Mouse (Mus musculus): Measurements from ENCODE around the gene Npsr1. TPM values are rescaled to one million over a fixed set of nuclear protein-coding genes. Genes with fewer than 3 reads are reported as not detected.

Gene Npsr1
- polyA plus RNA-seq, 1 experiment from 2014 or later: not detected

DNA sequence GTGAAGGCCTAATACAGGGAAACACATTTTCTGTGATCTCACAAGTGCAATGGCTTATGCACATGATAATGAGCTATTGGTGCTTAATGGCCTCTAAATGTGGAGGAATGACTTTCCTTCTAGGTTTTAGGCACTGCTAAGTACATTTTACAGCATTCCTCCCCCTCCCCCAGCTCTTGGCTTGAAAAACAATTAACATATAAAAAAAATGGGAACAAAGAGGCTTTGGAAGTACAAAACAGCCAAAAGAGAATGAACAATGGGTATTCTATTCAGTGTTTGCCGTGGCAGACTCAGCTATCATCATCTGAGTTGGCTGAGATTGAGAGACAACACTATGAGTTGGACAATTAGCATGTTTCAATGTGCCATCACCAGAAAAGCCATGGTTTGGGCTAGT is 62.6 kb downstream of the Npsr1 start:
- ATAC-seq (ENCODE audit: borderline replicate concordance, extremely low read depth, low FRiP score, low TSS enrichment): no peak
- Histone ChIP-seq H3K4me2 (no peak overlapping the region), H3K9ac (no peak overlapping the region), H3K27ac (no peak overlapping the region), H3K27me3 (no peaks in the 10 kb centered on the region), H3K9me3 (no peaks in the 10 kb centered on the region), H3K4me1 (no peaks in the 10 kb centered on the region), H3K4me3 (no peak overlapping the region), H3K36me3 (no peaks in the 10 kb centered on the region)
- 56% methylated on average over 1 of the region's 1 CpGs for WGBS

DNA sequence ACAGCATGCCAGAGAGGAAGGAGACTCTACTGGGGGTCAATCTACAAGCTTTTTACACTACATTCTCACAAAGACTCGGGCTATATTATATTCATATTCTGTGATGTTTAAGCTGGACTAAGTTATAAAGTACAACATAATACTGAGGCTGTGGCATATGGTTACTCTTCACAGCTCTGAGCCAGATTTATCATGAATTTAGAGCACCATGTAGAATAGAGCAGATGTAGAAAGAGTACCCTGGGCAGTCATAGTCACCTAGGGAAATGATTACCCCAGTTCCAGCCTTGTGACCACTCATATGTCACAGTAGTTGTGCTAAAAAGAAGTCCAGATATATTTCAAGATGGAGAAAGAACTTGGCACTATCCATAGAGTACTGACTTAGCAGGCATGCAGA is 70.7 kb downstream of the Npsr1 start:
- Histone ChIP-seq H3K36me3 (no peaks in the 10 kb centered on the region), H3K27ac (no peak overlapping the region), H3K4me3 (no peak overlapping the region), H3K27me3 (no peaks in the 10 kb centered on the region), H3K4me1 (no peaks in the 10 kb centered on the region), H3K9me3 (no peaks in the 10 kb centered on the region), H3K9ac (no peak overlapping the region), H3K4me2 (no peak overlapping the region)
- no peak for ATAC-seq (ENCODE audit: borderline replicate concordance, extremely low read depth, low FRiP score, low TSS enrichment)
- 65% methylated on average over 1 of the region's 1 CpGs for WGBS

DNA sequence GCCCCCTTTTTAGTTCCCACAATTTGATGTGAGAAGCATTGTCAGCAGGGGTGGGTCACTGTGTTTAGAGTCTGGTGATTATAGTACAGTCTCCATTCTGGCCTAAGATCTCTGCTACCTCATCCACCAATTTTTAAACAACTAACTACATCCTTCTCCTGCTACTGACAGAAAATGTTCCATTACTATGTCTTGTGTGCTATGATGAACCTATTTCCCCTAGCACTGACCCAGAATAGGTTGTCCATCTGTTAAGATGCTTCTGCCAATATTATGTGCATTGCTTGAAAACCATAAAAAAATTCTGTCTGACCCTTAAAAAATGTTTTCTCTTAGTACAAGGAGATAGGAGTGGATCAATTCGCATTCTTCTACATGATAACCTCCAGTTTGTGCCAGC is 72.9 kb downstream of the Npsr1 start:
- WGBS: 78% methylated on average over 1 of the region's 1 CpGs
- no peak overlapping the region for H3K9ac ChIP-seq

DNA sequence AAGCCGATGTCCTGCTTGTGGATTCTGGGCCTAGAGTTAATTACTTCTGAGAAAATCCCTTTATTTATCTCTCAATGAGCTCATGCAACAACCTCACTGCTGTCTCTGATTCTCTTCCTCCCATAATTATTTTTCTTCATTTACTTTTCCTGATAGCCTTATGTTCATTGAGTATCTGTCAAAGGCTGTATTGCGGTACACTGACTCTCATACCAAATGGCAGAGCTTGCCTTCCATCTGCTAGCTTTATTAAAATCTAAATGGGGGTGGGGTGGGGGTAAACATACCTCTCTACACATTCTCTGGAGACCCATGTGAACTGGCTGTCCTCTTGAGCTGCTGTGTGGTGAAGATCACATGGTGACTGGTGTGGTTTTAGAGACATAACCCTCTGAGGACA is 80.9 kb downstream of the Npsr1 start:
- no peaks in the 10 kb centered on the region for H3K9me3 ChIP-seq
- H3K36me3 ChIP-seq: no peaks in the 10 kb centered on the region
- 73% methylated on average over 2 of the region's 2 CpGs for WGBS
- H3K9ac ChIP-seq: no peak overlapping the region
- no peak overlapping the region for H3K4me2 ChIP-seq
- no peaks in the 10 kb centered on the region for H3K27me3 ChIP-seq
- H3K4me1 ChIP-seq: no peaks in the 10 kb centered on the region
- H3K4me3 ChIP-seq: no peak overlapping the region
- ATAC-seq (ENCODE audit: borderline replicate concordance, extremely low read depth, low FRiP score, low TSS enrichment): no peak
- no peak overlapping the region for H3K27ac ChIP-seq

More for the DNA sequence above, 72.9 kb downstream of the Npsr1 start:
- no peak overlapping the region for H3K27ac ChIP-seq
- no peaks in the 10 kb centered on the region for H3K9me3 ChIP-seq
- H3K4me1 ChIP-seq: no peaks in the 10 kb centered on the region
- no peaks in the 10 kb centered on the region for H3K27me3 ChIP-seq
- no peak overlapping the region for H3K4me3 ChIP-seq
- no peaks in the 10 kb centered on the region for H3K36me3 ChIP-seq
- no peak for ATAC-seq (ENCODE audit: borderline replicate concordance, extremely low read depth, low FRiP score, low TSS enrichment)
- no peak overlapping the region for H3K4me2 ChIP-seq

DNA sequence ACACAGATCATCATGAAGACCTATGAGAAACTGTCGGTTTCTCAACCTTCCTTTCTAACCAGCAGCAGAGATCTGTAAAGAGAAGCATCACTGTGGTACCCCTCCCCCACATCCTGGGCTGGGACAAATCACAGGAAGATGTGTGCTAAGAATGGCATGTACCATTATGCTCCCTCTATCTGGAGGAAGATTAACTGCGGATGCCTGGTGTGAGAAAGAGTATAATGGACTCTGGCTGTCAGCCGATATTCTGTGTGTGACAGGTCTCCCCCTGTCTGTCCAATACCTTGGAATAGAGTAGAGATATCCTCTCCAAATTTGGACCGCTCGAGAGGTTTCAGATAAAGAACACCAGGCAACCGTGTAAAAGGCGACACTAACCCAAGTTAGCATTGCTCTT is 83.1 kb downstream of the Npsr1 start:
- 69% methylated on average over 7 of the region's 7 CpGs for WGBS
- Histone ChIP-seq H3K4me3 (no peak overlapping the region), H3K9me3 (no peaks in the 10 kb centered on the region), H3K27ac (no peak overlapping the region), H3K9ac (no peak overlapping the region), H3K36me3 (no peaks in the 10 kb centered on the region), H3K4me1 (no peaks in the 10 kb centered on the region), H3K4me2 (no peak overlapping the region), H3K27me3 (no peaks in the 10 kb centered on the region)
- no peak for ATAC-seq (ENCODE audit: borderline replicate concordance, extremely low read depth, low FRiP score, low TSS enrichment)

DNA sequence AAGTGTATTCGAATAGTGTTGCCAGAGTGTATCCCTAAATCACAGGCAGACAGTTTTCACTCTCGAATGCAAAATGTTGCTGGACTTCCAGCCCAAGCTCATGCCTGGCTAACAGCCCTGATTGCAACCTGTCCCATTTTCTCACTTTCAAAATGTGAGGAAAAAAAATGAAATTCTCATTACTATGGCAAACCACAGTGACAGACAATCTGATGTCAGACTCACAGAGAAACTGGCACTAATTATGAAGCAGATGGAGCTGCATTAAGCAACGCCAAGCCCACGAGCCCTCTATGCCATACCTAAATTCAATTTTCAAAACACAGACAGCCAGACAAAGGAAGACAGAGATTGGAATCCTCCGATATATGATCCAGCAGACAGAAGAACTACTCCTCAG is 88.5 kb downstream of the Npsr1 start:
- H3K4me2 ChIP-seq: no peak overlapping the region
- H3K27me3 ChIP-seq: no peaks in the 10 kb centered on the region
- no peak overlapping the region for H3K27ac ChIP-seq
- no peak overlapping the region for H3K9ac ChIP-seq
- 82% methylated on average over 5 of the region's 5 CpGs for WGBS
- no peaks in the 10 kb centered on the region for H3K36me3 ChIP-seq
- H3K9me3 ChIP-seq: no peaks in the 10 kb centered on the region
- no peak overlapping the region for H3K4me3 ChIP-seq
- H3K4me1 ChIP-seq: no peaks in the 10 kb centered on the region
- ATAC-seq (ENCODE audit: borderline replicate concordance, extremely low read depth, low FRiP score, low TSS enrichment): no peak

DNA sequence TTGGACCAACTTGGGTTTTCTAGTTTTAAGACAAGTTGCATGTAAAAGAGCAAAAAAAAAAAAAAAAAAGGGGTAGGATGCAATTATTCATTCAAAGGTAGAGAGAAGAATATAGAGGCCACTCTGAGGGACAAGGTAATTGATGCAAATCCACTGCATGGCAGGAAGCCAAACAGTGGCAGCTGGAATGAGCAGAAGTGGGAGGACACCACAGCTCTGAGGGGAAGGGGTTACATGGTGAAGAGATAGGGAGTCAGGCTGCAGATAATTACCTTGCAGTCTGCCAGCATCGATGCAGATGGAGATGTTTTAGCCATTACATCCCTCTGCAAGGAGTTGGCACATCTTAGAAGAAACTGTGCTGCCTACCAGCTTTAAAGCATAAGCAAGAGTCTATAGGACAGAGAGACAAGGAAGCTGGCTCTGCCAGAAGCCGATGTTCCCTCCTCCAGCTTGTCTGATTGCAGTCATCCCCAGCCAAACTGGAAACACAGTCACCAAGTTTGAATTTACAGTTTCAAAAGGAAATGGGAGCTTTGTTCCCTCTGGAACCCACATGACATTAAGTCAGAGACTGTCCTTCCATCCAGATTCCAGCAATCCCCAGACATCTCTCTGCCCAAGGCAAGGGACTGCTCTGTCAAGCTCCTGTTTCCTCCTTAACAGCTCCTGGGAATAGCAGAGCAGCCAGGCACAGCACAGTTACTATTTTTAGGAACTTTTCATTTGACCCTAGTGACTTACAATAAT is 91.9 kb downstream of the Npsr1 start:
- Histone ChIP-seq H3K4me1 (no peaks in the 10 kb centered on the region), H3K9ac (no peak overlapping the region), H3K9me3 (no peaks in the 10 kb centered on the region), H3K36me3 (no peaks in the 10 kb centered on the region), H3K4me2 (no peak overlapping the region), H3K27ac (no peak overlapping the region), H3K27me3 (no peaks in the 10 kb centered on the region), H3K4me3 (no peak overlapping the region)
- 30% methylated on average over 2 of the region's 2 CpGs for WGBS
- ATAC-seq (ENCODE audit: borderline replicate concordance, extremely low read depth, low FRiP score, low TSS enrichment): no peak

DNA sequence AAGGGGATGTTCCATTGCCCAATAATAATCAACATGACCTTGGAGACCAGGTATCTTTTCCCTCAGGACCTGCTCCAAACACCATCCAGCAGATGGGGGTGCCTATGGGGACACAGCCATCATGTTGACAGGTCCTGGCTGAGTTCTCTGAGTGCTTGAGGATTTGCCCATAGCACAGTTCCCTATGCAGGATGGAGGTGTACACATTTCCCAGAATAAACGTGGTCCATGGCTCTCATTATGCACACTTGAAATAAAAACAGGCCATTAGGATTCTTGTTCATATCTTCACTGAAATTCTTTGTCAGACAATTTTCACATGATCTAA is 92.4 kb downstream of the Npsr1 start:
- 60% methylated on average over 1 of the region's 1 CpGs for WGBS
- no peak overlapping the region for H3K9ac ChIP-seq
- no peaks in the 10 kb centered on the region for H3K27me3 ChIP-seq
- no peak for ATAC-seq (ENCODE audit: borderline replicate concordance, extremely low read depth, low FRiP score, low TSS enrichment)
- no peak overlapping the region for H3K27ac ChIP-seq
- H3K36me3 ChIP-seq: no peaks in the 10 kb centered on the region
- H3K9me3 ChIP-seq: no peaks in the 10 kb centered on the region
- no peak overlapping the region for H3K4me2 ChIP-seq
- no peak overlapping the region for H3K4me3 ChIP-seq
- H3K4me1 ChIP-seq: no peaks in the 10 kb centered on the region

DNA sequence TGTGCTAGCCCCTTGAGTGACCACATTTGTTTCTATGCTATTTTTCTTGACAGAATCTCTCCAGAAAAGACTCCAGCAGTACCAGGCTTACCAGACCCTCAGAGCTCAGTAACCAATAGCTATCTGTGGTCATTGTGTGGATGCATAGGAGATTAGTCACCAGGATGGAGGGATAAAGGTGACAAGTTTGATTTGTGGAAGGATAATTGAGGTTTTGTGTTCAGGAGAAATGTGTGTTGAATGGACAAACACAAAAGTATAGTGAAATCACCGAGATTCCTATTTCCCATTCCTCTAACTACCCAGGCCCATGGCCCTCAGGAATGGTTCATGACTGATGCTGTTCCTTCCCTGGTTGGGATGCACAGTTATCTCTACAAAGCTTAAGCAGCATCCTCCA is 100.5 kb downstream of the Npsr1 start:
- Histone ChIP-seq H3K36me3 (no peaks in the 10 kb centered on the region), H3K9ac (no peak overlapping the region), H3K27me3 (no peaks in the 10 kb centered on the region), H3K4me1 (no peaks in the 10 kb centered on the region), H3K4me2 (no peak overlapping the region), H3K9me3 (no peaks in the 10 kb centered on the region), H3K27ac (no peak overlapping the region), H3K4me3 (no peak overlapping the region)
- whole genome bisulfite sequencing: 52% methylated on average over 1 of the region's 1 CpGs
- no peak for ATAC-seq (ENCODE audit: borderline replicate concordance, extremely low read depth, low FRiP score, low TSS enrichment)

DNA sequence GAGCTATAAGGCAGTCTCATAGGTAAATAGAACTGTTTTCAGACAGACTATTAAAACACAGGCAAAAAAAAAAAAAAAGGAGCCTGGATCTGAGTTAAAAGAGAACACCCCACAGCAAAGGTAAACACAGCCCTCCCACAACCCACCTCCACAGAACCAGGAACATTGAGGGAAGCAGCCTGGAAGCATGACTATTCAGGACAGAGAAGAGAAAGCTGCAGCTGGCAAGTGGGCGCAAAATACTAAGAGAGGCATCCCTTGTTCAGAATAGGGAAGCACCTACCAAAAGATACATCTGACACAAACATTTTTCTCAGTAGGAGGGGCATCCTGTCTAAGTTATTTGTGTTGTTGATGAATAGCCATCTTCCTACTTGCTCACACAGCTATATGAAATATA is 113.8 kb downstream of the Npsr1 start:
- H3K36me3 ChIP-seq: no peaks in the 10 kb centered on the region
- H3K9ac ChIP-seq: no peak overlapping the region
- no peak overlapping the region for H3K4me3 ChIP-seq
- H3K9me3 ChIP-seq: no peaks in the 10 kb centered on the region
- no peaks in the 10 kb centered on the region for H3K27me3 ChIP-seq
- no peak for ATAC-seq (ENCODE audit: borderline replicate concordance, extremely low read depth, low FRiP score, low TSS enrichment)
- 91% methylated on average over 1 of the region's 1 CpGs for WGBS
- H3K4me2 ChIP-seq: no peak overlapping the region
- no peak overlapping the region for H3K27ac ChIP-seq
- no peaks in the 10 kb centered on the region for H3K4me1 ChIP-seq

DNA sequence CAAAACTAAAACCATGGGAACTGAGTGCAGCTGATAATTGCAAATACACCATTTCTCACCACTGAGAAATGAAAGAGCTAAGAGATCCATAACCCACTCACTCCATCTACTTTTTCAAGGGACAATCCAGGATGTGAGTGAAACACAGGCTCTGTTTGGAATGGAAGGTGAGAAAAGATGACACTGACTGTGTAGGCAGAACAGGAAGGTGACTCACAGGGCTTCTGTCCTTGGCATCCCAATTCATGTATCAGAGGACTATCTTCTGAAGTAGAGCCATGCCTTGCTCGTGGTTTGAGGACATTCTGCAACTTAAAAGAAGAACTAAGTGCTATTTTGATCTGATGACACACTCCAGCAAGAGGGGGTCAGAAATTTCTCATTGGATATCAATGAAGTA is 119.9 kb downstream of the Npsr1 start:
- H3K27ac ChIP-seq: no peak overlapping the region
- no peaks in the 10 kb centered on the region for H3K27me3 ChIP-seq
- no peak overlapping the region for H3K9ac ChIP-seq
- no peak overlapping the region for H3K4me2 ChIP-seq
- no peaks in the 10 kb centered on the region for H3K9me3 ChIP-seq
- no peaks in the 10 kb centered on the region for H3K36me3 ChIP-seq
- ATAC-seq (ENCODE audit: borderline replicate concordance, extremely low read depth, low FRiP score, low TSS enrichment): no peak
- no peaks in the 10 kb centered on the region for H3K4me1 ChIP-seq
- H3K4me3 ChIP-seq: no peak overlapping the region
- WGBS: 32% methylated on average over 1 of the region's 1 CpGs

DNA sequence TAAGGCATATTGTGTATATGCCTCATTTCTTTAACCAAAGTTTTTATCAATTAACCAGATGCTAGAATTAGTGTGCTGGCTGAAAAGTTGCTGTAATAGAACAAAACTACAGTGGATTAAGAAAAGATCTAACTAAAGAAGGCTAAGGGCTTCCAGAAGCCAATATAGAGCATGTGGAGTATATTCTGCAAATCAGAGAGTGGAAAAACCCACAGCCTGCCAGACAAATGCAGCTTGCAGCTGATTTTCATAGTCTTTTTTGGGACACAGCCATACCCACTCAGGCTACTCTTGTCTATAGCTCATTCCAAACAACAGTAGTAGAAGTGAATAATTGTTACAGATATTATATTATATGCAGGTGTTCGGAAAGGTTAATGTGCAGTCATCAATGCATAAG is 138.7 kb downstream of the Npsr1 start:
- H3K4me3 ChIP-seq: no peak overlapping the region
- H3K9me3 ChIP-seq: no peaks in the 10 kb centered on the region
- ATAC-seq (ENCODE audit: borderline replicate concordance, extremely low read depth, low FRiP score, low TSS enrichment): no peak
- H3K36me3 ChIP-seq: no peaks in the 10 kb centered on the region
- H3K27me3 ChIP-seq: no peaks in the 10 kb centered on the region
- no peak overlapping the region for H3K27ac ChIP-seq
- WGBS: 95% methylated on average over 1 of the region's 1 CpGs
- H3K4me2 ChIP-seq: no peak overlapping the region
- no peaks in the 10 kb centered on the region for H3K4me1 ChIP-seq
- no peak overlapping the region for H3K9ac ChIP-seq

DNA sequence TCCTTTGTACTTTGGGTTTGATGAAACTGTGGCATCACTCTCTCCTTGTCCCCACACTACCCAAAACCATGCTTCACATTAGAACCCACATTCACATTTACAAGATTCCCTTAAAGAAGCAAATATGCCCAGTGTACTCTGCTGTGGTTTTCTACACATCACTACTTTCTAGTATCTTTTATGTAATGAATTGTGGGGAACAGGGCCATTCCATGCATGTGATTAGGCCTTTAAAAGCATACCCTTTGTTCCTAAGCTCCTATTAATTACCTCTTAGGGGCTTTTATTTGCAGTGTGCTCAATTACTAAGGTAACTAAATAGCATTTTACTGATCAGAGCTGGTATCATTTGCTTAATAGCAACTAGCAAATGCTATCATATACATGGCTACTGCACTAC is 149.8 kb downstream of the Npsr1 start:
- ATAC-seq (ENCODE audit: borderline replicate concordance, extremely low read depth, low FRiP score, low TSS enrichment): no peak

More for the DNA sequence above, 149.8 kb downstream of the Npsr1 start:
- H3K4me3 ChIP-seq: no peak overlapping the region
- no peak overlapping the region for H3K9ac ChIP-seq
- no peak overlapping the region for H3K4me2 ChIP-seq
- H3K4me1 ChIP-seq: no peaks in the 10 kb centered on the region
- H3K27me3 ChIP-seq: no peaks in the 10 kb centered on the region
- H3K9me3 ChIP-seq: no peaks in the 10 kb centered on the region
- no peaks in the 10 kb centered on the region for H3K36me3 ChIP-seq
- no peak overlapping the region for H3K27ac ChIP-seq
